Mouse (Mus musculus) liver, embryonic 13.5 days (tissue): ENCODE data around the gene Dlx5. TPM values are rescaled to one million over a fixed set of nuclear protein-coding genes. Genes with fewer than 3 reads are reported as not detected.

ENCODE experiments used
- ATAC-seq: fragments of 200-750 bp; cut with Nextera tagmentation; 2 replicates; pipeline ENCODE4 v1.8.0; 2017; ENCODE audit warnings: low read depth, mild to moderate bottlenecking, moderate number of reproducible peaks, moderate library complexity
- DNase-seq: peaks from one replicate; pipeline ENCODE4 v3.0.0; 2022
- H3K27ac ChIP-seq: fragments of 300-500 bp; sonication (generic); 2 replicates; pipeline ENCODE4 v1.5.1; 2015; ENCODE audit warnings: moderate library complexity, mild to moderate bottlenecking, inconsistent platforms
- H3K27me3 ChIP-seq: fragments of 300-500 bp; sonication (generic); 2 replicates; pipeline ENCODE4 v1.6.1; 2015; ENCODE audit warnings: mild to moderate bottlenecking, inconsistent platforms
- H3K36me3 ChIP-seq: fragments of 300-500 bp; sonication (generic); 2 replicates; pipeline ENCODE4 v1.6.1; 2015; ENCODE audit warnings: mild to moderate bottlenecking, inconsistent platforms
- H3K4me1 ChIP-seq: fragments of 300-500 bp; sonication (generic); replicated peaks from 2 replicates; pipeline ENCODE4 v1.6.1; 2015; ENCODE audit warnings: inconsistent platforms
- H3K4me2 ChIP-seq: fragments of 300-500 bp; sonication (generic); 2 replicates; pipeline ENCODE4 v1.6.1; 2015; ENCODE audit warnings: inconsistent platforms, mild to moderate bottlenecking, moderate library complexity
- H3K4me3 ChIP-seq: fragments of 300-500 bp; sonication (generic); replicated peaks from 2 replicates; pipeline ENCODE4 v1.5.1; 2015; ENCODE audit warnings: mild to moderate bottlenecking, inconsistent platforms
- H3K9ac ChIP-seq: fragments of 300-500 bp; sonication (generic); 2 replicates; pipeline ENCODE4 v1.6.1; 2015; ENCODE audit warnings: mild to moderate bottlenecking, inconsistent platforms
- H3K9me3 ChIP-seq: fragments of 300-500 bp; sonication (generic); replicated peaks from 2 replicates; pipeline ENCODE4 v1.6.1; 2016; ENCODE audit warnings: inconsistent platforms
- WGBS: fragments of 180-500 bp; shearing (Covaris S2); methylation state at CpG from one replicate; pipeline ENCODE4 v1.1.7; 2015; ENCODE audit not compliant: insufficient replicate concordance; 5-methylcytosine and 5-hydroxymethylcytosine counted together
- polyA plus RNA-seq: library from polyadenylated mRNA; unstranded; fragments of >200 nt; fragmentation: Nextera tagmentation; extraction: Ambion mirVana; gene quantifications from 2 replicates; pipeline ENCODE4 v1.2.1, GENCODE M21; 2015

The Dlx5 gene
- polyA plus RNA-seq, 1 experiment from 2014 or later = not detected

- no peak for DNase-seq
- H3K36me3 ChIP-seq = no peaks in the 10 kb centered on the region
- 4% methylated on average over 10 of the region's 11 CpGs for WGBS
- H3K9ac ChIP-seq = no peak overlapping the region
- H3K4me3 ChIP-seq = no peak overlapping the region
- no peak overlapping the region for H3K27ac ChIP-seq
- no peak for ATAC-seq
- no peaks in the 10 kb centered on the region for H3K9me3 ChIP-seq
- no peak overlapping the region for H3K4me2 ChIP-seq
- H3K27me3 ChIP-seq = peaks cover 77% of the 10 kb centered on the region
- no peaks in the 10 kb centered on the region for H3K4me1 ChIP-seq
Measured at GRCm38 (mm10) chr6:6882266-6882797, 447 bp upstream of the Dlx5 start.

- H3K4me2 ChIP-seq = peak overlapping the region; percentile 34
- no peak overlapping the region for H3K9ac ChIP-seq
Measured at GRCm38 (mm10) chr6:6881115-6881637, 709 bp downstream of the Dlx5 start.

GRCm38 (mm10) chr6:6880361-6881114 is 1.3 kb downstream of the Dlx5 start:
- no peaks in the 10 kb centered on the region for H3K36me3 ChIP-seq
- no peak overlapping the region for H3K4me3 ChIP-seq
- H3K4me1 ChIP-seq = no peaks in the 10 kb centered on the region
- no peak for ATAC-seq
- no peak overlapping the region for H3K9ac ChIP-seq
- WGBS = 3% methylated on average over 24 of the region's 24 CpGs
- no peak overlapping the region for H3K4me2 ChIP-seq
- no peak overlapping the region for H3K27ac ChIP-seq
- peaks cover 94% of the 10 kb centered on the region for H3K27me3 ChIP-seq
- no peak for DNase-seq
- H3K9me3 ChIP-seq = no peaks in the 10 kb centered on the region

More at GRCm38 (mm10) chr6:6881115-6881637, 709 bp downstream of the Dlx5 start:
- no peak overlapping the region for H3K27ac ChIP-seq
- peaks cover 87% of the 10 kb centered on the region for H3K27me3 ChIP-seq
- H3K36me3 ChIP-seq = no peaks in the 10 kb centered on the region
- 2% methylated on average over 30 of the region's 30 CpGs for WGBS
- ATAC-seq = no peak
- H3K4me3 ChIP-seq = peak overlapping the region; percentile 25; the same call in 1 of the 2 replicates
- no peaks in the 10 kb centered on the region for H3K4me1 ChIP-seq
- no peak for DNase-seq
- no peaks in the 10 kb centered on the region for H3K9me3 ChIP-seq

- H3K9ac ChIP-seq = no peak overlapping the region
- no peaks in the 10 kb centered on the region for H3K9me3 ChIP-seq
- no peak overlapping the region for H3K4me3 ChIP-seq
- WGBS = 3% methylated on average over 44 of the region's 44 CpGs
- no peaks in the 10 kb centered on the region for H3K4me1 ChIP-seq
- no peak for DNase-seq
- no peak overlapping the region for H3K27ac ChIP-seq
- H3K4me2 ChIP-seq = no peak overlapping the region
- no peak for ATAC-seq
- peaks cover 98% of the 10 kb centered on the region for H3K27me3 ChIP-seq
- no peaks in the 10 kb centered on the region for H3K36me3 ChIP-seq
Measured at GRCm38 (mm10) chr6:6879371-6880325, 2.2 kb downstream of the Dlx5 start.

GRCm38 (mm10) chr6:6878841-6879291 is 3.0 kb downstream of the Dlx5 start:
- no peak for DNase-seq

GRCm38 (mm10) chr6:6877981-6878840 is 3.7 kb downstream of the Dlx5 start:
- Histone ChIP-seq H3K4me1 (no peaks in the 10 kb centered on the region), H3K9me3 (no peaks in the 10 kb centered on the region), H3K4me2 (no peak overlapping the region), H3K4me3 (no peak overlapping the region), H3K27ac (no peak overlapping the region), H3K36me3 (no peaks in the 10 kb centered on the region), H3K9ac (no peak overlapping the region), H3K27me3 (peaks cover 100% of the 10 kb centered on the region)
- DNase-seq (no peak), ATAC-seq (no peak)
- 1% methylated on average over 33 of the region's 34 CpGs for whole genome bisulfite sequencing

More at GRCm38 (mm10) chr6:6878841-6879291, 3.0 kb downstream of the Dlx5 start:
- Histone ChIP-seq H3K27ac (no peak overlapping the region), H3K36me3 (no peaks in the 10 kb centered on the region), H3K9me3 (no peaks in the 10 kb centered on the region), H3K4me3 (no peak overlapping the region), H3K4me1 (no peaks in the 10 kb centered on the region), H3K9ac (no peak overlapping the region), H3K4me2 (no peak overlapping the region), H3K27me3 (peaks cover 100% of the 10 kb centered on the region)
- ATAC-seq = no peak
- WGBS = 1% methylated on average over 14 of the region's 14 CpGs

- H3K27me3 ChIP-seq = peaks cover 100% of the 10 kb centered on the region
- no peak overlapping the region for H3K9ac ChIP-seq
- H3K4me1 ChIP-seq = no peaks in the 10 kb centered on the region
- H3K4me2 ChIP-seq = no peak overlapping the region
- DNase-seq = no peak
- WGBS = 8% methylated on average over 5 of the region's 5 CpGs
- H3K4me3 ChIP-seq = no peak overlapping the region
- H3K36me3 ChIP-seq = no peaks in the 10 kb centered on the region
- ATAC-seq = no peak
- no peak overlapping the region for H3K27ac ChIP-seq
- no peaks in the 10 kb centered on the region for H3K9me3 ChIP-seq
Measured at GRCm38 (mm10) chr6:6877346-6877910, 4.5 kb downstream of the Dlx5 start.

GRCm38 (mm10) chr6:6876731-6877130 is 5.2 kb downstream of the Dlx5 start:
- Histone ChIP-seq H3K4me3 (no peak overlapping the region), H3K4me1 (no peaks in the 10 kb centered on the region), H3K9me3 (no peaks in the 10 kb centered on the region), H3K27ac (no peak overlapping the region), H3K4me2 (no peak overlapping the region), H3K27me3 (peaks cover 100% of the 10 kb centered on the region), H3K9ac (no peak overlapping the region), H3K36me3 (no peaks in the 10 kb centered on the region)
- ATAC-seq (no peak), DNase-seq (no peak)
- WGBS = 5% methylated on average over 7 of the region's 7 CpGs

GRCm38 (mm10) chr6:6876231-6876630 is 5.7 kb downstream of the Dlx5 start:
- ATAC-seq (no peak), DNase-seq (no peak)

GRCm38 (mm10) chr6:6875676-6876075 is 6.2 kb downstream of the Dlx5 start:
- ATAC-seq = no peak
- WGBS = 5% methylated on average over 9 of the region's 9 CpGs
- H3K4me3 ChIP-seq = no peak overlapping the region
- no peak overlapping the region for H3K4me2 ChIP-seq
- H3K9ac ChIP-seq = no peak overlapping the region
- H3K9me3 ChIP-seq = no peaks in the 10 kb centered on the region
- no peak for DNase-seq
- H3K4me1 ChIP-seq = no peaks in the 10 kb centered on the region
- H3K27ac ChIP-seq = no peak overlapping the region
- H3K36me3 ChIP-seq = no peaks in the 10 kb centered on the region
- peaks cover 100% of the 10 kb centered on the region for H3K27me3 ChIP-seq

More at GRCm38 (mm10) chr6:6876231-6876630, 5.7 kb downstream of the Dlx5 start:
- no peak overlapping the region for H3K9ac ChIP-seq
- no peaks in the 10 kb centered on the region for H3K4me1 ChIP-seq
- no peak overlapping the region for H3K4me2 ChIP-seq
- H3K27ac ChIP-seq = no peak overlapping the region
- no peaks in the 10 kb centered on the region for H3K36me3 ChIP-seq
- WGBS = 7% methylated on average over 2 of the region's 2 CpGs
- no peaks in the 10 kb centered on the region for H3K9me3 ChIP-seq
- H3K27me3 ChIP-seq = peaks cover 100% of the 10 kb centered on the region
- H3K4me3 ChIP-seq = no peak overlapping the region
